Mouse (Mus musculus) embryonic stem cell, embryonic (primary cell): ENCODE measurements around the gene Cabp4.

Source experiments
- CTCF ChIA-PET, 4 experiments: fragments of 300-600 bp in 2 of 4; fragments of 350-600 bp in 2 of 4; sonication (Branson Sonifier 250); formaldehyde crosslinking; loops; one replicate each; lab custom pipeline; 2022; ENCODE audit warnings: inconsistent platforms in 2 of 4; lab: Charles Lee
- POLR2A ChIA-PET, 4 experiments: fragments of 300-600 bp in 2 of 4; fragments of 350-600 bp in 2 of 4; sonication (Branson Sonifier 250); formaldehyde crosslinking; loops; one replicate each; lab custom pipeline; 2022; ENCODE audit warnings: antibody characterized with exemption in 4 of 4, inconsistent platforms in 1 of 4; lab: Charles Lee

Cabp4 gene

DNA sequence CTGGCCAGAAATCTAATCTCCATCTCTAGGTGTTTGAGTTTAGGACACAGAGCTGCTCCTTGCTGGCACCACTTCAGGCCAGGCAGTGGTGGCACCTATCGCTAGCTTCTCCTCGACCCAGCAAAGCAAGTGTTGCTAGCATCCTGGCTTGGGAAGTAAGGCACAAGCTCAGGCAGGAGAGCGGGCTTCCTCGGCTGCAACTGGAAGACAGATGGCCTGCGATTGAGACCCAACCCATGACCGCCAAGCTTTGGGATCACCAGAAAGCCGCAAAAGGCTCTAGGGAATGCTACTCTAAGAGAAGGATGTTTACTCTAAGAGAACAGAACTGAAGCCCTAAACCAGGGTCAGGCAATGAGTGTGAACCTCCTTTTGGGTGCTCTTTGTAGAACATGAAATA lies 14.4 kb downstream of the Cabp4 start:
- POLR2A ChIA-PET: interaction anchor here in 3 of 4 experiments (0.7 to 2.4 kb wide), 10 partner anchors 8 to 129 kb away, joined by 3 to 8 read pairs (median 3); partner anchors contain the start of genes Gm49405 (in 1 of the 3), Gpr152 (in 1 of the 3), Nudt8 (in 1 of the 3) and Rps6kb2 (in 1 of the 3)
- CTCF ChIA-PET: interaction anchor here in 2 of 4 experiments (0.9 to 1.3 kb wide), 3 partner anchors 41 to 99 kb away, joined by 3 to 6 read pairs (median 3); no protein-coding TSS in a partner anchor

DNA sequence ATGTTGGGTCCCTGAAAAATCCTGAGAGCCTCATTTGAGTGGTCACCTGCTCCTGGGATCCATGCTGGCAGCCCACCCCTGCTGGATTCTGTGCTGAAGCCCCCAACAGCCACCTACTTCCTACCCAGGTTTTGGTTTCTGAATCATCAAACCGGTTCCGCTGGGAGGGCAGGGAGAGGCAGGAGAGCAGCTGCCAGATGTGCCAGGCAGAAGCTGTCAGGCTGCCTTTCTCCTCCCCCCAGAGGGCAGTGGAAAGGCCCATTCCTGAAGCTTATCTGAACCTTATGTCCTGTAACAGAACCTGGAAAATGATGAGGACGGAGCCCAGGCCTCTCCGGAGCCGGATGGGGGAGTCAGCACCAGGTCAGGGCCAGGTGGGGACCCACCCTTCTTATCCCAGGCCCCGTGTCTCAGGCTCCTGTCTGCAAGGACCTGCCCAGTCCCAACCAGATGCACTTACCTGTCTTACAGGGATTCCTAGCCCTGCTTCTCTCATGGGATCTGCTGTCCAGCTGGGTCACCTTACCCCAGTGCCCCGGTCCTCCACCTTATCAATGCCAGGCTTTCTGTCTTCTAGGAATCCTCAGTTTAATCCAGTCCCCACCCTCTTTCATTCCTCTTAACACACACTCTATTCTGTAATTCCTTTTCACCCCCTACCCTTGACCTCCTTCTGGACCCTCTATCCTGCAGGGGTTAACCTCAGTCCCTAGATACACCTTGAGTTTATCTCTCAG lies 16.9 kb downstream of the Cabp4 start:
- CTCF ChIA-PET: interaction anchor here in 3 of 4 experiments (0.6 to 3.3 kb wide), 6 partner anchors 10 to 183 kb away, joined by 3 to 29 read pairs (median 7); partner anchors contain the start of genes Gm49405 (in 1 of the 3), Gpr152 (in 1 of the 3), Nudt8 (in 1 of the 3) and Pitpnm1 (in 1 of the 3)
- POLR2A ChIA-PET: interaction anchor here in 3 of 4 experiments (0.5 to 7.3 kb wide), 21 partner anchors 12 to 160 kb away, joined by 3 to 67 read pairs (median 5); partner anchors contain the start of genes Cdk2ap2 (in 3 of the 3), Rad9a (in 2 of the 3), Ankrd13d (in 1 of the 3) and Gpr152 (in 1 of the 3)

DNA sequence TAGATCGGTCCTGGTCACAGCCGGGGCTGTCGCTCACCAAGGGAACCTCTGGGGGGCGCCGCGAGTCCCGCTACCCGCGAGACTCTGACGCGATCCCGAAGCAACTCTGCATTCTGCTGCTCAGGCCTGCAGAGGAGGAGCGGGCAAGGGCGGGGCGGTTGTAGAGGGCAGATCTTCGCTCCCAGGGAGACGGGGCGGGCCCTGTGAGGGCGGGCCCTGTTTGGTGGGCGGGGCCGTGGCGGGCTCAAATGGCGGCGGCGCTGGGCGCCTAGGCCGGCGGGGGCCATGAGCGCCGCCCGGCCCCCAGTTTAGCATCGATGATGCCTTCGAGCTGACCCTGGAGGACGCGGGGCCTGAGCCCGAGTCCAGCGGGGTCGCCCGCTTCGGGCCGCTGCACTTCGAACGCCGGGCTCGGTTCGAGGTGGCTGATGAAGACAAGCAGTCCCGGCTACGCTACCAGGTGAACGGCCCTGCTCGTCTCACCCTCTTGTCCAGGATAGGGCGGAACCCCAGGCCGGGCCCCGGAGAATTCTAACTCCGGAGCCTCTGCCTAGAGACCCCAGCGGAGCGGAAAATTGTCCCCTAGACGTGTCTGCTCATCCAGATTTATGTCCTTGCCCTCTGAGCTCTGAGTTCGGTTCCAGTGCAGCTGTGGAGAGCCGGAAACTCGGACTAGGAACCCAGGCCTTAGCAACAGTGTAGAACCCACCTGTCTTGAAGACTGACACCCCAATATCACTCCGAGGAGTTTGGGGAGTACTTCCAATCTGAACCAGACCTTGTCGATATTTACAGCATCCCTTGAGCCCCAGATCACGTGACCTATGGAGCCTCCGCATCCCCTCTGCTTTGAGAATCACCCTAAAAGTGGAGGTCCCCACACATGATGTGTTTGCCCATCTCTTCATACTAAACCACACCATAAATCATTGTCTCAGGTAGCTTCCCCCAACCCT lies 17.8 kb downstream of the Cabp4 start, which contains the start of gene Aip:
Gene Aip, minus strand, starts transcription at position 118 of the 956 bp plus-strand sequence.
- ChIA-PET POLR2A (interaction anchor here (0.5 to 7.3 kb wide), 59 partner anchors 12 to 1563 kb away, joined by 3 to 67 read pairs (median 4); partner anchors contain the start of genes Cdk2ap2 (in 3 of the 4), Ppp1ca (in 3 of the 4), Ankrd13d (in 2 of the 4) and Gstp2 (in 2 of the 4)), CTCF (interaction anchor here in 3 of 4 experiments (0.5 to 3.3 kb wide), 49 partner anchors 11 to 1841 kb away, joined by 3 to 29 read pairs (median 4); partner anchors contain the start of genes Cdk2ap2 (in 2 of the 3), Gstp2 (in 2 of the 3), Ndufv1 (in 2 of the 3) and Ankrd13d (in 1 of the 3))

DNA sequence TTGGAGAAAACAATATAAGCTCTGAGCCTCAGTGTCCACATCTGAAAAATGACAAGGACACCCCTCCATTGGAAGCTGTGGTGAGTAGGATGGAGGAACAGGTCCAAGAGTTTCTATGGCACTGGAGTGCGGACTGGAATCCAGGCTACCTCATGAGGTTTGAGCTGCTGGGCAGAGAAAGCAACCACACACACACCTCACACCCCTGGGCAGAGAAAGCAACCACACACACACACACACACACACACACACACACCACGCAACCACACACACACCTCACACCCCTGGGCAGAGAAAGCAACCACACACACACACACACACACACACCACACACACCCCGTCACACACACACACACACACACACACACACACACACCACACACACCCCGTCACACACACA lies 18.6 kb downstream of the Cabp4 start:
- POLR2A ChIA-PET: interaction anchor here (0.6 to 7.3 kb wide), 57 partner anchors 12 to 1563 kb away, joined by 3 to 67 read pairs (median 4); partner anchors contain the start of genes Cdk2ap2 (in 3 of the 4), Ppp1ca (in 3 of the 4), Ankrd13d (in 2 of the 4) and Gstp2 (in 2 of the 4)
- CTCF ChIA-PET: interaction anchor here (0.5 to 3.3 kb wide), 51 partner anchors 12 to 1842 kb away, joined by 3 to 29 read pairs (median 4); partner anchors contain the start of genes Cdk2ap2 (in 2 of the 4), Gstp2 (in 2 of the 4), Ndufv1 (in 2 of the 4) and Ankrd13d (in 1 of the 4)

DNA sequence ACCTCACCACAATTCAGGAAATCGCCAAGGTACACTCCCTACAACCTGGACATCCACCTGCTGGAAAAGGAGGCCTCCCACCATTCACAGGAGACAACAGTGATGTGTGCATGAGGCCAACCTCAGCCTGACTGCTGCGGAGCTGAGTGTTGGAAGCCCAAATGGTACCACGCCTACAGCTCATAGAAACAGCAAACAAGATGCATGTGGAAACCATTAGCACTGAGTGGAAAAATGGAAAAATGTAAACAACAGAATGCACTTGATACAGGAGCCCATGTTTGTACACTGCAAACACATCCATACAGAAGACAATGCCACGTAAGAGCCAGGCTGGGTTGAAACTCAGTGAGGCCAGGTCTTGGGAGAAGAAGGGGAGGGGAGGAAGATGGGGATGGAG lies 19.4 kb downstream of the Cabp4 start:
- ChIA-PET POLR2A (interaction anchor here in 3 of 4 experiments (0.6 to 7.3 kb wide), 33 partner anchors 13 to 208 kb away, joined by 3 to 67 read pairs (median 5); partner anchors contain the start of genes Ppp1ca (in 3 of the 3), Cdk2ap2 (in 2 of the 3), Gstp2 (in 2 of the 3) and Ndufv1 (in 2 of the 3)), CTCF (interaction anchor here (0.6 to 3.3 kb wide), 17 partner anchors 13 to 848 kb away, joined by 3 to 29 read pairs (median 5); partner anchors contain the start of genes Gpr152 (in 2 of the 4), Cdk2ap2 (in 1 of the 4) and Pitpnm1 (in 1 of the 4))

DNA sequence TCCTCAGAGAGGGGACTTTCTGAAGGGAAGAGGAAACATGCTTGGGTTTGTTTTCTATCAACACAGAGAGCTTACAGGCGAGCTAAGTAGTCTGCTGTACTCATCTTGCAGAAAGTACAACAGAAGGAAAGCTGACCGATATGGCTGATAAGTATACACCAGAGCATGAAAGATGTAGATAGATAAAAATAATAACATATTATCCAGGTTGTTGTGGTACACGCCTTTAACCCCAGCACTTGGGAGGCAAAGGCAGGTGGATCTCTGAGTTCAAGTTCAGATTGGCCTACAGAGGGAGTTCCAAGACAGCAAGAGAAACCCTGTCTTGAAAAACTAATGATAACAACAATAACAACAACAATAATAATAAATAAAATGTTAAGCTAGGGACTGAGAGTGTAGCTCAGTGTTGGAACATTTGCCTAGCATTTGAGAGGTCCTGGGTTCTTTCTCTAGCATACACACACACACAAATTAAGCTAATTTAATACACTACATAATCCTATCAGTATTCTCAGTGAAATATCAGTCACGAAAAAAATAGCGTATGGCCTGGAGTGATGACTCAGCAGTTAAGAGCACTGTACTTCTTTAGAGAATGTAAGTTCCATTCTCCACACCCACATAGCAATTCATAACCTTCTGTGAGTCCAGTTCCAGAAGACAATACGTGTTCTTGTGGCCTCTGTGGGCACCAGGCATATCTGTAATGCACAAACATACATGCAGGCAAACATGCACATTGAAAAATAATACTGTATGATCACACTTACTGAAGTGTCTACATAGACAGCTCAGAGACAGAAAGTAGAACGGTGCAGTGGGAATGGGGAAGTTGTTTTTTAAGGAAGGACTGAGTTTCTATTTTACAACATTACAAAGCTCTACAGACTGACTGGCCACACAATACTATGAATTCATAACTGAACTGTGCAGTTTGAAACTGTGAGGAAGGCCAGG lies 21.1 kb downstream of the Cabp4 start:
- POLR2A ChIA-PET: interaction anchor here in 3 of 4 experiments (1.0 to 7.3 kb wide), 18 partner anchors 10 to 125 kb away, joined by 3 to 67 read pairs (median 8); partner anchors contain the start of genes Cdk2ap2 (in 2 of the 3), Gpr152 (in 1 of the 3), Gstp2 (in 1 of the 3) and Ndufv1 (in 1 of the 3)
- CTCF ChIA-PET: interaction anchor here in 3 of 4 experiments (1.0 to 2.0 kb wide), 4 partner anchors 69 to 122 kb away, joined by 3 to 10 read pairs (median 4); partner anchors contain the start of genes Gm49405 (in 1 of the 3), Nudt8 (in 1 of the 3) and Ppp1ca (in 1 of the 3)

DNA sequence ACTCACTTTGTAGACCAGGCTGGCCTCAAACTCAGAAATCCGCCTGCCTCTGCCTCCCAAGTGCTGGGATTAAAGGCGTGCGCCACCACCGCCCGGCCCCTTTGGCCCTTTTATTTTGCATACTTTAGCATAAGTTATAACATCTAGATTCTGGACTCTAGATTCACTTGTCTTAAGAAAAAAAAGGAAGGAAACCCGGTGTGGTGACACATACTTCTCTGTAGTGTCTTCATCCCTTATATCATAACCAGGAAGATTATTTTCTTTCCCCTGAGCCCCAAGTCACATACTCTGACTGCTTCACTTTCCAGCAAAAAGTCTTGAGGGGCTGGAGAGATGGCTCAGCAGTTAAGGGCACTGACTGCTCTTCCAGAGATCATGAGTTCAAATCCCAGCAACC lies 21.9 kb downstream of the Cabp4 start:
- ChIA-PET POLR2A (interaction anchor here in 3 of 4 experiments (0.6 to 7.3 kb wide), 64 partner anchors 9 to 414 kb away, joined by 3 to 67 read pairs (median 5); partner anchors contain the start of genes Ppp1ca (in 3 of the 3), Cdk2ap2 (in 2 of the 3), Gpr152 (in 2 of the 3) and Gstp2 (in 2 of the 3)), CTCF (interaction anchor here in 3 of 4 experiments (0.8 to 2.1 kb wide), 12 partner anchors 13 to 121 kb away, joined by 3 to 10 read pairs (median 4); partner anchors contain the start of genes Cdk2ap2 (in 1 of the 3), Gm49405 (in 1 of the 3), Nudt8 (in 1 of the 3) and Pitpnm1 (in 1 of the 3))

DNA sequence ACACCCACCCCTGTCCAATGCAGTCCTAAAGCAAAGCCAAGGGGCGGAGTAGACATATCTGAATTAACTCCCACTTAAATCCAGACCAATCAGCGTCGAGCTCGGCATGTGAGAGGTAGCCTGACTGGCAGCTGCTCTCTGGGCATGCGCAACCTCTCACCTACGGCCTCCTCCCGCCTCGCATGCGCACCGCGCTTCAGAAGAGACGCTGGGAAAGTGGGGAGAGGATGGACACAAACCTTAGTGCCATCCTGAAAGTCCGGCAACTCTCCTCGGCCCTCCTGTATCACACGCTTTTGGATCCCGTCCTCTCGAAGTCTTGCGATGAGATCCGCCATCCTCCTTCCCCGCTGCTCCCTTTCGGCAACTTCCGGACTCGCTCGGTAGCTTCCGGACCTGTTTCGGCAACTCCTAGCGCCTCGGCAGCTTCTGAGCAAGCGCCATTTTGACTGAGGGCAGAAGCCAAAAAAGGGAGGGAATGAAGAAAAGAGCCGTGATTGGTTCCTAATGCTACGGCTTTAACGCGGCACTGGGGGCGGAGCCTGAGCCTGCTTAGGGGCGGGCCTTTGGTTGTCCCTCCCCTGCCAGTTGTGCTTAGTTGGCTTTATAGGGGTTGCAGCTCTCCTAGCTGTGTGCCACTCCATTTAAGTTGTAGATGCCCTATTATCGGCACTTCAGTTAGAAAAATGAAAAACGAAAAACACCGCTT lies 22.6 kb downstream of the Cabp4 start:
- CTCF ChIA-PET: interaction anchor here (0.8 to 2.1 kb wide), 18 partner anchors 12 to 161 kb away, joined by 3 to 10 read pairs (median 4); partner anchors contain the start of genes Ppp1ca (in 2 of the 4), Ankrd13d (in 1 of the 4), Cdk2ap2 (in 1 of the 4) and Gm49405 (in 1 of the 4)
- POLR2A ChIA-PET: interaction anchor here (0.5 to 7.3 kb wide), 80 partner anchors 9 to 413 kb away, joined by 3 to 67 read pairs (median 4); partner anchors contain the start of genes Cdk2ap2 (in 3 of the 4), Gstp2 (in 3 of the 4), Ppp1ca (in 3 of the 4) and Gpr152 (in 2 of the 4)

DNA sequence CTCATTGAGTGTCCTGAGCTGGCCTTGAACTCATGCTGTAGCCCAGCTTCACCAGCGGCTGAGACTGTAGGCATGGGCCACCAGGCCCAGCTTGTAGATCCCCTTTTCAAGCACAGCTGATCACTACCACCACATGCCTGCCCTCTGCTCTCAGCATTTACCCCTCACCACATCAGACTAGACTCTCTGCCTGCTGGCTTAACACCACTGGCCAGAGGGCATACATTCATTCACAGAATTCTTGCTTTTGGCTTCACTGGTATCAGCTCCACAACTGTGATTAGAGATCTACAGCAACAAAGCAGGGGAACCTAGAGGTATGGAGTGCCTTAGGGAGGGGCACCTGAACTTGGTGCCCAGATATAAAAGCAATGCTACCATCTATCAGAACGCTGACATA lies 23.3 kb downstream of the Cabp4 start:
- ChIA-PET CTCF (interaction anchor here in 3 of 4 experiments (0.9 to 2.1 kb wide), 13 partner anchors 21 to 162 kb away, joined by 3 to 10 read pairs (median 4); partner anchors contain the start of genes Ankrd13d (in 1 of the 3), Cdk2ap2 (in 1 of the 3), Gm49405 (in 1 of the 3) and Nudt8 (in 1 of the 3)), POLR2A (interaction anchor here (0.5 to 7.3 kb wide), 60 partner anchors 8 to 208 kb away, joined by 3 to 67 read pairs (median 6); partner anchors contain the start of genes Cdk2ap2 (in 3 of the 4), Gstp2 (in 3 of the 4), Ppp1ca (in 3 of the 4) and Gpr152 (in 2 of the 4))

DNA sequence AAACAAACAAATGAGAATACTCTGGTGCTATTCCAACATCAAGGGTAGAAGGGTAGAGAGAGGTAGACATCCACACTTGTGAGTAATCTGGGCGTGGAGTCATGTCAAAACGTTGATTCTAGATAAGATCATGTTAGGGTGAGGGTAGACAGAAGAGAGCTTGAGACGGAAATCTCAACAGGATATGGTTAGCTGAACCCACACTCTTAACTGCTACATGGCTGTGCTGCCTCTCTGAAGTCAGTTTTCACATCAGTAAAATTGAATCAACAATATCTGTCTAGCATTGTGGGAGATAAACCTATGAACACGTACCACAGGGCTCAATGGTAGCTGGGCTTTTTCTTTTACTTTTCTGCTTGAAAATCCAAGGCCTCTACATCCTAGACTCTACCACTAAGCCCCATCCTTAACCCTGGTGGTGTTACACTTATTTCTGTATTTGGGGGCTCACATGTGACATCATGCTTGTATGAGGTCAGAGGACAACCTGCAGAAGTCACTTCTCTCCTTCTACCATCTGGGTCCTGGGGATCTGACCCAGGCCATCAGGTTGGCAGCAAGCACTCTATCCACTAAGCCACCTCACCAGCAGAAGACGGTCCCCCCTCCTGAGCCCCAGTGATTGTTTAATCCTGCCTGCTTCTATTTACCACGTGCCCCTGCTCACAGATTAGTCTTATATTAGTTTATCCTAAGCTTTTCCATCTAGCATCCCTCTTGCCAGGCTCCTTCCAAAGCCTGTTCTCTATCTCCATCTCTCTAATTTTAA lies 23.9 kb downstream of the Cabp4 start:
- CTCF ChIA-PET: interaction anchor here in 2 of 4 experiments (0.7 to 2.1 kb wide), 4 partner anchors 21 to 163 kb away, joined by 4 to 9 read pairs (median 4); partner anchors contain the start of gene Ankrd13d (in 1 of the 2)

DNA sequence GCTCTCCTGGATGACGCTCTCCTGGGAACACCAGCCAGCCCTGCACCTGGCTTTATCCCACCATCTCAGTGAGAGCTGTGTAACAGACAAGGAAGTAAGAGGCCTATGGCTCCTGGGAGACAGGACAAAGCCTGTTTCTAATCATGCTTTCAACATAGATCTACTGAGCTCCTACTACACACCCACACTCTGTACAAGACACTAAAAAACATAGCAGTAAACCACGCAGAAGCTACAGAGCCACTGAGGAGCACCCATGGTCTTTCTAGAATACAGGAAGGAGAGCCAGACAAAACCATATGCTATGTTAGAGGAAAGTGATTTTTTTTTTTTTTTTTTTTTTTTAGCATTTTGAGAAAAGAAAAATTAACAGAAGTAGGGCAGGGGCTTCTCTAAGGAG lies 25.5 kb downstream of the Cabp4 start:
- POLR2A ChIA-PET: interaction anchor here in 3 of 4 experiments (0.7 to 4.6 kb wide), 6 partner anchors 11 to 83 kb away, joined by 3 to 22 read pairs (median 4); partner anchors contain the start of gene Rad9a (in 1 of the 3)
- CTCF ChIA-PET: interaction anchor here in 2 of 4 experiments (0.8 to 1.0 kb wide), 2 partner anchors 74 to 109 kb away, joined by 3 to 9 read pairs; no protein-coding TSS in a partner anchor

More for the DNA sequence above, 23.9 kb downstream of the Cabp4 start:
- POLR2A ChIA-PET: interaction anchor here in 3 of 4 experiments (0.9 to 4.6 kb wide), 29 partner anchors 7 to 207 kb away, joined by 3 to 45 read pairs (median 7); partner anchors contain the start of genes Ppp1ca (in 3 of the 3), Cdk2ap2 (in 2 of the 3), Pold4 (in 2 of the 3) and Gstp2 (in 1 of the 3)

DNA sequence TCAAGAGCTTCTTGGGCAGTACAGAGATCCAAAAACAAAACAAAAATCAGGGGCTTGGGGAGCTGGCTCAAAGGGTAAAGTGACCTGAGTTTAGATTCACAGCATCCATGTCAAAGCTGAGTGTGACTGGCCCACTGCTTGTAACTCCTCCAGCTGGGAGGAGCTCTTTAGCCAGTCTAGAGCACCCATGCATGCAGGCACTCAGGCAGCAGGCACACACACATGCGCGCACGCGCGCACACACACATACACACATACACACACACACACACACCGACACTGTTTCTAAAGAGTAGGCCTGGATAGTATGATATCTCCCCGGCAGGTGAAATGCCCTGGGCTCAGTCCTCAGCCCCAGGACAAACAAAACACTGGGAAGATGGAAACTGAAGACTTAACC lies 26.8 kb downstream of the Cabp4 start:
- ChIA-PET POLR2A (interaction anchor here in 3 of 4 experiments (1.1 to 1.9 kb wide), 5 partner anchors 15 to 85 kb away, joined by 3 to 6 read pairs (median 4); partner anchors contain the start of genes Cdk2ap2 (in 1 of the 3) and Rad9a (in 1 of the 3)), CTCF (interaction anchor here in 1 of 4 experiments (0.6 kb wide), 1 partner anchor 626 kb away, joined by 4 read pairs; no protein-coding TSS in a partner anchor)
